Mouse (Mus musculus) lung, embryonic 14.5 days (tissue): ENCODE data around the gene Bzw1. TPM values are rescaled to one million over a fixed set of nuclear protein-coding genes. Genes with fewer than 3 reads are reported as not detected.

Experiments
- ATAC-seq: fragments of 200-750 bp; cut with Nextera tagmentation; 2 replicates; pipeline ENCODE4 v1.8.0; 2017; ENCODE audit warnings: mild to moderate bottlenecking, moderate TSS enrichment, moderate library complexity; ENCODE audit not compliant: insufficient read depth
- DNase-seq: peaks from one replicate; pipeline ENCODE4 v3.0.0-alpha.2; 2015
- H3K27ac ChIP-seq: fragments of 300-500 bp; sonication (generic); 2 replicates; pipeline ENCODE4 v1.5.1; 2014; ENCODE audit warnings: low read depth, mild to moderate bottlenecking, moderate library complexity
- H3K27me3 ChIP-seq: fragments of 300-500 bp; sonication (generic); 2 replicates; pipeline ENCODE4 v1.6.1; 2014; ENCODE audit warnings: low read length, control low read depth; ENCODE audit not compliant: insufficient read depth
- H3K36me3 ChIP-seq: fragments of 300-500 bp; sonication (generic); 2 replicates; pipeline ENCODE4 v1.6.1; 2014; ENCODE audit warnings: control low read depth; ENCODE audit not compliant: insufficient read depth
- H3K4me1 ChIP-seq: fragments of 300-500 bp; sonication (generic); 2 replicates; pipeline ENCODE4 v1.6.1; 2014; ENCODE audit warnings: antibody characterized with exemption, control low read depth; ENCODE audit not compliant: insufficient read depth
- H3K4me2 ChIP-seq: fragments of 300-500 bp; sonication (generic); 2 replicates; pipeline ENCODE4 v1.6.1; 2014; ENCODE audit warnings: mild to moderate bottlenecking
- H3K4me3 ChIP-seq: fragments of 300-500 bp; sonication (generic); 2 replicates; pipeline ENCODE4 v1.5.1; 2014; ENCODE audit warnings: low read depth, low read length
- H3K9ac ChIP-seq: fragments of 300-500 bp; sonication (generic); 2 replicates; pipeline ENCODE4 v1.6.1; 2014
- H3K9me3 ChIP-seq: fragments of 300-500 bp; sonication (generic); 2 replicates; pipeline ENCODE4 v1.6.1; 2016; ENCODE audit warnings: low read depth, low read length, control low read depth
- CTCF ChIP-seq: IDR thresholded peaks from 2 replicates; pipeline ENCODE4 v1.5.1; 2016; ENCODE audit warnings: antibody characterized with exemption, low read depth
- WGBS: fragments of 180-500 bp; shearing (Covaris S2); extraction: QIAGEN DNeasy Blood & Tissue Kit; methylation state at CpG from one replicate; pipeline ENCODE4 v1.1.7; 2014; 5-methylcytosine and 5-hydroxymethylcytosine counted together
- polyA plus RNA-seq: library from polyadenylated mRNA; unstranded; fragments of >200 nt; fragmentation: Nextera tagmentation; extraction: Ambion mirVana; gene quantifications from 2 replicates; pipeline ENCODE4 v1.2.1, GENCODE M21; 2014

The Bzw1 gene
- polyA plus RNA-seq, 1 experiment from 2014 or later = 406 TPM

- 75% methylated on average over 3 of the region's 3 CpGs for WGBS
- H3K27ac ChIP-seq = no peak overlapping the region
- H3K9ac ChIP-seq = no peak overlapping the region
These were observed 17.5 kb downstream of the Bzw1 start for GRCm38 (mm10) chr1:58410198-58410588.

GRCm38 (mm10) chr1:58410776-58411175 lies 18.1 kb downstream of the Bzw1 start:
- Histone ChIP-seq H3K36me3 (peaks cover 82% of the 10 kb centered on the region), H3K4me3 (no peak overlapping the region), H3K9ac (no peak overlapping the region), H3K4me2 (no peak overlapping the region), H3K4me1 (no peaks in the 10 kb centered on the region), H3K27me3 (no peaks in the 10 kb centered on the region), H3K27ac (no peak overlapping the region), H3K9me3 (no peaks in the 10 kb centered on the region)
- 87% methylated on average over 7 of the region's 7 CpGs for WGBS
- ATAC-seq (no peak), DNase-seq (no peak)
- no peak for TF ChIP-seq CTCF

More at GRCm38 (mm10) chr1:58410198-58410588, 17.5 kb downstream of the Bzw1 start:
- Histone ChIP-seq H3K4me3 (no peak overlapping the region), H3K36me3 (peaks cover 80% of the 10 kb centered on the region), H3K27me3 (no peaks in the 10 kb centered on the region), H3K4me2 (no peak overlapping the region), H3K4me1 (no peaks in the 10 kb centered on the region), H3K9me3 (no peaks in the 10 kb centered on the region)
- DNase-seq (no peak), ATAC-seq (no peak)
- no peak for TF ChIP-seq CTCF

DNA sequence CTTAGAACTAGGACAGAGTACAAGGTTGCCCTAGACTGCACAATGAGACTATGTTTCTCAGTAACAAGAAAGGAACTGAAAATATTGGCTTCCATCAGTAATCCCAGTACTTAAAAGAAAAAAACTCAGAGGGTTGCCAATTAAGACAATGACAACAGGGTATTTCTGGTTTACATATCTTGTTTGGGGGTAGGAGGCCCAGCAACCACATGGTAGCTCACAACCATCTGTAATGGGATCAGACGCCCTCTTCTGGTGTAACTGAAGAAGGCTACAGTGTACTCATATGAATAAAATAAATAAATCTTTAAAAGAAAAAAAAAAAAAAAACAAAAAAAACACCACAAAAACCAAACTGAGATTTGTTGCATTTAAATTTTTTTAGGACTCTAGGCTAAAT lies 22.7 kb downstream of the Bzw1 start:
- ATAC-seq = no peak
- H3K4me1 ChIP-seq = no peaks in the 10 kb centered on the region
- no peak overlapping the region for H3K4me3 ChIP-seq
- H3K36me3 ChIP-seq = peaks cover 94% of the 10 kb centered on the region
- WGBS = 26% methylated on average over 1 of the region's 1 CpGs
- no peaks in the 10 kb centered on the region for H3K27me3 ChIP-seq
- H3K4me2 ChIP-seq = no peak overlapping the region
- TF ChIP-seq CTCF = no peak
- H3K27ac ChIP-seq = no peak overlapping the region
- no peaks in the 10 kb centered on the region for H3K9me3 ChIP-seq
- peak; percentile 32 for DNase-seq
- no peak overlapping the region for H3K9ac ChIP-seq

DNA sequence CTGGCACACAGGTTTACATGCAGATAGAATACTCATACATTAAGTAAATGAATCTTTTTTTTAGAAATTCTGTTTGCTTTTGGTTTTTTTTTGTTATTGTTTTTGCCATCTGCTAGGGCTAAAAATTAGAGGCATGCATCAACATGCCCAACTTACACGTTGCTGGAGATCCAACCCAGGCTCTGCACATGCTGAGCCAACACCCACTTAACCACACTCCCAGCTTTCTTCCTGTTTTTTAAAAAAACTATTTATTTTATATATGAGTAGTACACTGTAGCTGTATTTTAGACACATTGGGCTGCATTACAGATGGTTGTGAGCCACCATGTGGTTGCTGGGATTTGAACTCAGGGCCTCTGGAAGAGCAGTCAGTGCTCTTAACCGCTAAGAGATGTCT lies 23.4 kb downstream of the Bzw1 start:
- H3K9me3 ChIP-seq = no peaks in the 10 kb centered on the region
- TF ChIP-seq CTCF = no peak
- H3K9ac ChIP-seq = no peak overlapping the region
- no peak overlapping the region for H3K4me3 ChIP-seq
- ATAC-seq (no peak), DNase-seq (no peak)
- H3K36me3 ChIP-seq = peaks cover 91% of the 10 kb centered on the region
- H3K4me2 ChIP-seq = no peak overlapping the region
- H3K27ac ChIP-seq = no peak overlapping the region
- no peaks in the 10 kb centered on the region for H3K27me3 ChIP-seq
- 0 out of 2 replicates have a peak, but pooled peaks cover under 1% of the 10 kb centered on the region for H3K4me1 ChIP-seq
- WGBS = 82% methylated on average over 2 of the region's 2 CpGs

- Histone ChIP-seq H3K36me3 (peaks cover 64% of the 10 kb centered on the region), H3K9ac (no peak overlapping the region), H3K9me3 (no peaks in the 10 kb centered on the region), H3K4me3 (no peak overlapping the region), H3K4me1 (peaks cover 9% of the 10 kb centered on the region; the same call in 1 of the 2 replicates), H3K27me3 (no peaks in the 10 kb centered on the region), H3K4me2 (no peak overlapping the region), H3K27ac (no peak overlapping the region)
- 78% methylated on average over 10 of the region's 10 CpGs for WGBS
- DNase-seq = no peak
- ATAC-seq = no peak
- TF ChIP-seq CTCF = no peak
These were observed 27.3 kb downstream of the Bzw1 start for GRCm38 (mm10) chr1:58420032-58420431.

DNA sequence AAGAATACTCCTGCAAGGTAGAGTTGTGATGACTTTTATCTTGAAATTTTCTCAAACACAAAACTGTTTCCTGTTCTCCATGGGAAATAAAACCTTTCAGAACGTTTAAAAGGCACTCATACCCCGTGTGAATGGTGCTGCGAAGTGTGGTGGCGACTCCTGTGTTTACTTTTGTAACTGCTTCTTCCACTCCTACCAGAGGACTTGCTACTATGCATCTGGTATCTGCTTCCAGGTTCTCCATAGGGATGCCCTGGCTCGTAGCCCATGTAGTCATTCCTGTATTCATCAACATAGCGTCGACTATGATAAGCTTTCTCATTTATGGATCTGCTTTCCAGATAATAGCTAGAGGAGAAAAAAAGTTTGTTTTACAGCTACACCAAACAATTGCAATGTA lies 28.3 kb downstream of the Bzw1 start:
- H3K9me3 ChIP-seq = no peaks in the 10 kb centered on the region
- H3K4me2 ChIP-seq = peak overlapping the region; percentile 83; the same call in 1 of the 2 replicates
- H3K36me3 ChIP-seq = peaks cover 55% of the 10 kb centered on the region
- ATAC-seq = no peak
- no peak overlapping the region for H3K27ac ChIP-seq
- TF ChIP-seq CTCF = no peak
- peak overlapping the region; percentile 100; the same call in 1 of the 2 replicates for H3K4me3 ChIP-seq
- WGBS = 44% methylated on average over 7 of the region's 7 CpGs
- no peaks in the 10 kb centered on the region for H3K27me3 ChIP-seq
- H3K9ac ChIP-seq = no peak overlapping the region
- H3K4me1 ChIP-seq = peaks cover 9% of the 10 kb centered on the region; the same call in 1 of the 2 replicates
- DNase-seq = no peak

DNA sequence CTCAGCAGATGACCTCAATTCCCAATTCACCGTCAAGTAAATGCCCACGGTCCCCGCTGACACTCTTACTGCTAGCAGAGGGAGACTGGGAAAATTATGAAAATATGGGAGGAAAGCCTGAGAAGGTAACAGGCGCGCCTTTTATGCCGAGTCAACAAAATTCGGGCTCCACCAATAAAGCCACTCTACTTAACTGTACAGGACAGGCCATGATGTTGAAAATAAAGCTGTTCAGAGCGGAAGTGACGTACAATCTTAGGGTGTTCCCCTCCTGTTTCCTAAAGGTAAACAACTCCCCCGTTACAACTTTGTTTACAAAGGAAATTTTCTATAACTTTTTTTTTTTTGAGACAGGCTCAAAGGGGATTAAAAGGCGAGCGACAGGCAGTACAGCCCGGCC lies 30.2 kb downstream of the Bzw1 start:
- Histone ChIP-seq H3K27ac (peak overlapping the region; percentile 100), H3K4me2 (peak overlapping the region; percentile 83), H3K9ac (peak overlapping the region; percentile 100), H3K27me3 (no peaks in the 10 kb centered on the region), H3K4me3 (peak overlapping the region; percentile 100), H3K9me3 (no peaks in the 10 kb centered on the region), H3K36me3 (peaks cover 37% of the 10 kb centered on the region), H3K4me1 (peaks cover 9% of the 10 kb centered on the region; the same call in 1 of the 2 replicates)
- WGBS = 4% methylated on average over 13 of the region's 13 CpGs
- DNase-seq (peak; percentile 87), ATAC-seq (peak; percentile 66)
- TF ChIP-seq CTCF = no peak
